Mouse (Mus musculus): ENCODE results near the gene Homer2. TPM values are rescaled to one million over a fixed set of nuclear protein-coding genes. Genes with fewer than 3 reads are reported as not detected.
A peak's percentile ranks its signal among the peaks of the same experiment; 100 is the strongest.

Homer2 gene
- polyA plus RNA-seq, 1 experiment from 2014 or later = 26.4 TPM

GRCm38 (mm10) chr7:81573821-81574220, 133.5 kb downstream of the Homer2 start:
- Histone ChIP-seq H3K9me3 (ENCODE audit: control insufficient read depth, low read length) (no peaks in the 10 kb centered on the region), H3K4me1 (ENCODE audit: control insufficient read depth, insufficient read depth, low read length) (peaks cover 18% of the 10 kb centered on the region), H3K27me3 (ENCODE audit: control insufficient read depth, insufficient read depth, low read length) (no peaks in the 10 kb centered on the region), H3K9ac (replicated peaks; ENCODE audit: low read depth, low read length) (no peak overlapping the region), H3K36me3 (ENCODE audit: control insufficient read depth, insufficient read depth, low read length) (peaks cover 6% of the 10 kb centered on the region; the same call in 1 of the 2 replicates), H3K4me2 (ENCODE audit: low read depth, low read length) (no peak overlapping the region), H3K27ac (ENCODE audit: low read depth, low read length) (no peak overlapping the region), H3K4me3 (ENCODE audit: low read depth, low read length) (no peak overlapping the region)
- WGBS = 93% methylated on average over 9 of the region's 9 CpGs
- ATAC-seq (ENCODE audit: low read depth) = no peak

GRCm38 (mm10) chr7:81573397-81573796, 133.9 kb downstream of the Homer2 start:
- H3K36me3 ChIP-seq (ENCODE audit: control insufficient read depth, insufficient read depth, low read length) = peaks cover 5% of the 10 kb centered on the region; the same call in 1 of the 2 replicates
- no peak overlapping the region for H3K9ac ChIP-seq (replicated peaks; ENCODE audit: low read depth, low read length)
- ATAC-seq (ENCODE audit: low read depth) = no peak
- 91% methylated on average over 6 of the region's 6 CpGs for WGBS
- H3K27ac ChIP-seq (ENCODE audit: low read depth, low read length) = no peak overlapping the region
- peaks cover 18% of the 10 kb centered on the region for H3K4me1 ChIP-seq (ENCODE audit: control insufficient read depth, insufficient read depth, low read length)
- H3K4me2 ChIP-seq (ENCODE audit: low read depth, low read length) = 0 out of 2 replicates have a peak overlapping the region, but pooled peaks have one; percentile 60
- no peaks in the 10 kb centered on the region for H3K27me3 ChIP-seq (ENCODE audit: control insufficient read depth, insufficient read depth, low read length)
- H3K9me3 ChIP-seq (ENCODE audit: control insufficient read depth, low read length) = no peaks in the 10 kb centered on the region
- no peak overlapping the region for H3K4me3 ChIP-seq (ENCODE audit: low read depth, low read length)

DNA sequence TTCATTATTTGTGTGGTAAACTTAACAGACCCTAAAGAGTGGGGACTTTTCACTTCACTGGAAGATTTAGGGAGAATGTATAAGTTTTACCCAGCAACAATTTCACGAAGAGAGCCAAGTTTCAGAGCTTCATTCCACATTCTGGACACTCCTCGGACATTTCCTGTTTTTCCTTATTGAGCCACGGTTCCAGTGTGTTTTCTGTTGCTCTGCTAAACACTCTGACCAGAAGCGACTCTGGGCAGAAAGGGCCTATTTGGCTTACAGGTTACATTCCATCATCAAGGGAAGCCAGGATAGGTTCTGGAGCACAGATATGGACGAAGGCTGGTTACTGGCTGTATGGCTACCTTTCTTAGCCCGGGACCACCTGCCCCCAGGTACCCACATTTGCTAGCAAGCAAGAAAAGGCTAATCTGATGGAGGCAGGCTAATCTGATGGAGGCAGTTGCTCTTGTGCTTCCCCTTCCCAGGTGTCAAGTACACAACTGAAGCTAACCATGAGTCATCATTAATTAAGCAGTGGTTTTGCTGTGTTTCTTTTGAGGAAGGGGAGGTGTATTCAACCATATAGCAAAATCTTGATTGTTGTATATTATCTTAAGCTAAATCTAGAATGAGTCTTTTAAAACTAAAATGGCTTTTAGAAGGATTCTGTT, 134.6 kb downstream of the Homer2 start:
- 69% methylated on average over 6 of the region's 6 CpGs for WGBS
- H3K4me1 ChIP-seq (ENCODE audit: control insufficient read depth, insufficient read depth, low read length) = peaks cover 18% of the 10 kb centered on the region
- no peaks in the 10 kb centered on the region for H3K27me3 ChIP-seq (ENCODE audit: control insufficient read depth, insufficient read depth, low read length)
- H3K4me3 ChIP-seq (ENCODE audit: low read depth, low read length) = peak overlapping the region; percentile 85; the same call in 1 of the 2 replicates
- ATAC-seq (ENCODE audit: low read depth) = no peak
- no peak overlapping the region for H3K9ac ChIP-seq (replicated peaks; ENCODE audit: low read depth, low read length)
- no peaks in the 10 kb centered on the region for H3K9me3 ChIP-seq (ENCODE audit: control insufficient read depth, low read length)
- no peaks in the 10 kb centered on the region for H3K36me3 ChIP-seq (ENCODE audit: control insufficient read depth, insufficient read depth, low read length)
- H3K27ac ChIP-seq (ENCODE audit: low read depth, low read length) = no peak overlapping the region
- peak overlapping the region; percentile 60 for H3K4me2 ChIP-seq (ENCODE audit: low read depth, low read length)

- 19% methylated on average over 15 of the region's 15 CpGs for WGBS
- no peaks in the 10 kb centered on the region for H3K27me3 ChIP-seq (ENCODE audit: control insufficient read depth, insufficient read depth, low read length)
- H3K4me1 ChIP-seq (ENCODE audit: control insufficient read depth, insufficient read depth, low read length) = peaks cover 18% of the 10 kb centered on the region
- H3K27ac ChIP-seq (ENCODE audit: low read depth, low read length) = peak overlapping the region; percentile 96
- H3K4me3 ChIP-seq (ENCODE audit: low read depth, low read length) = peak overlapping the region; percentile 85
- no peaks in the 10 kb centered on the region for H3K9me3 ChIP-seq (ENCODE audit: control insufficient read depth, low read length)
- peak overlapping the region; percentile 84 for H3K9ac ChIP-seq (replicated peaks; ENCODE audit: low read depth, low read length)
- no peaks in the 10 kb centered on the region for H3K36me3 ChIP-seq (ENCODE audit: control insufficient read depth, insufficient read depth, low read length)
- H3K4me2 ChIP-seq (ENCODE audit: low read depth, low read length) = peak overlapping the region; percentile 60
- no peak for ATAC-seq (ENCODE audit: low read depth)
These were observed 135.3 kb downstream of the Homer2 start for GRCm38 (mm10) chr7:81571941-81572441.

DNA sequence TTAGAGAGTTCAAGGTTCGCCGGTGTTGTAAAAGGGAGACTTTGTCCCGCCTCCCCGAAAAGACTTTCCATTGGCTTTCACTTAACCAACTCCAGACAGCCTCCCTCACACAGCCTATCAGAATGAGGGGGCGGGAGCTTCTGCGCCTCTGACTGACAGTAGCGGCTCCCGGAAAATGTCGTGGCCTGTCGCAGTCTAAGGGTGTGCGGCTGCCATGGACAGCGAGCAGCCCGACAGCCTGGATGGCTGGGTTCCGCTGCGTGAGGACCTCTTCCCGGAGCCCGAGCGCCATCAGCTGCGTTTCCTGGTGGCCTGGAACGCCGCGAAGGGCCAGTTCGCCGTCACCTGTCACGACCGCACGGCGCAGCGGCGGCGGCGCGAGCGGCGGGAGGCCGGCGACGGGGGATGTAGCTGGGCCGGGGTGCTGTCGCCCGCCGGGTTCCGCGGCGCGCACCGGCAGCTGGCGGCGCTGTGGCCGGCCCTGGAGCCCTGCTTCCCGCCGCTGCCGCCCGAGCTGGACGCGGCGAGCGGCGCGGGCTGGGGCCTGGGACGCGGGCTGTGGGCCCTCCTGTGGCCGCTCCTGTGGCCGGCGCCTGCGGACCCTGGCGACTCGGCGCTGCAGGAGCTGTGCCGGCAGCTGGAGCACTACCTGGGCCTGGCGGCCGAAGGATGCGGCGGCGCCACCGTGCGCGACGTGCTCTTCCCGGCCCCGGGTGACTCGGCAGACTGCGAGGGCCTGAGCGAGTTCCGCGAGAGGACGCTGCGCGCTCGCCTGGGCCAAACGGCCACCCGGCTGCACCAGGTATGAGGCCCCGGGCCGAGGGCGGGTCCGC, 136.0 kb downstream of the Homer2 start, which contains the start of gene Whamm:
TSS of gene Whamm (plus strand) at position 159 of the 833 bp plus-strand sequence.
- Histone ChIP-seq H3K9ac (replicated peaks; ENCODE audit: low read depth, low read length) (peak within 1 kb of the TSS; percentile 84), H3K36me3 (ENCODE audit: control insufficient read depth, insufficient read depth, low read length) (no peaks in the 10 kb centered on the region), H3K27me3 (ENCODE audit: control insufficient read depth, insufficient read depth, low read length) (no peaks in the 10 kb centered on the region), H3K9me3 (ENCODE audit: control insufficient read depth, low read length) (no peaks in the 10 kb centered on the region), H3K4me3 (ENCODE audit: low read depth, low read length) (peak within 1 kb of the TSS; percentile 85), H3K4me1 (ENCODE audit: control insufficient read depth, insufficient read depth, low read length) (peaks cover 18% of the 10 kb centered on the region), H3K4me2 (ENCODE audit: low read depth, low read length) (peak within 1 kb of the TSS; percentile 60), H3K27ac (ENCODE audit: low read depth, low read length) (peak within 1 kb of the TSS; percentile 96)
- WGBS = under 1% methylated on average over 79 of the region's 96 CpGs
- ATAC-seq (ENCODE audit: low read depth) = peak; percentile 99

DNA sequence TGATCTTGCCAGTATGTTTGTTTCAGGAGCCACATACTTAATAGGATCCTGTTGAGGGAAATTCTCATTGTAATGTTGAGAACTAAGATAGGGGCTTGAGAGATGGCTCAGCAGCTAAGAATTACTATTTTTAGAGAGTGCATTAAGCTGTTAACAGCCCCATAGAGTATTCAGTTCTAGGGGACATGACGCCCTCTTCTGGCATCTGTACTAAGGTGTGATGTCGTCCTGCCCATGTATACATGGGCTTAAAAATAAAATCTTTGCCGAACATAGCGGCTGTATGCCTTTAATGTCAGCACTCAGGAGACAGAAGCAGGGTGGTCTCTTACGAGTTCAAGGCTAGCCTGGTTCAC, 136.6 kb downstream of the Homer2 start:
- no peak overlapping the region for H3K27ac ChIP-seq (ENCODE audit: low read depth, low read length)
- 5% methylated on average over 5 of the region's 5 CpGs for WGBS

GRCm38 (mm10) chr7:81570271-81570670, 137.1 kb downstream of the Homer2 start:
- no peaks in the 10 kb centered on the region for H3K36me3 ChIP-seq (ENCODE audit: control insufficient read depth, insufficient read depth, low read length)
- peaks cover 18% of the 10 kb centered on the region for H3K4me1 ChIP-seq (ENCODE audit: control insufficient read depth, insufficient read depth, low read length)
- no peak for ATAC-seq (ENCODE audit: low read depth)
- 86% methylated on average over 3 of the region's 3 CpGs for WGBS
- H3K4me2 ChIP-seq (ENCODE audit: low read depth, low read length) = no peak overlapping the region
- H3K9ac ChIP-seq (replicated peaks; ENCODE audit: low read depth, low read length) = no peak overlapping the region
- H3K27me3 ChIP-seq (ENCODE audit: control insufficient read depth, insufficient read depth, low read length) = no peaks in the 10 kb centered on the region
- no peak overlapping the region for H3K27ac ChIP-seq (ENCODE audit: low read depth, low read length)
- no peaks in the 10 kb centered on the region for H3K9me3 ChIP-seq (ENCODE audit: control insufficient read depth, low read length)
- H3K4me3 ChIP-seq (ENCODE audit: low read depth, low read length) = no peak overlapping the region

More for the DNA sequence above, 136.6 kb downstream of the Homer2 start:
- Histone ChIP-seq H3K9me3 (ENCODE audit: control insufficient read depth, low read length) (no peaks in the 10 kb centered on the region), H3K9ac (replicated peaks; ENCODE audit: low read depth, low read length) (no peak overlapping the region), H3K4me3 (ENCODE audit: low read depth, low read length) (peak overlapping the region; percentile 85), H3K4me1 (ENCODE audit: control insufficient read depth, insufficient read depth, low read length) (peaks cover 18% of the 10 kb centered on the region), H3K27me3 (ENCODE audit: control insufficient read depth, insufficient read depth, low read length) (no peaks in the 10 kb centered on the region), H3K4me2 (ENCODE audit: low read depth, low read length) (no peak overlapping the region), H3K36me3 (ENCODE audit: control insufficient read depth, insufficient read depth, low read length) (no peaks in the 10 kb centered on the region)
- ATAC-seq (ENCODE audit: low read depth) = no peak; the same call in 1 of the 2 replicates

DNA sequence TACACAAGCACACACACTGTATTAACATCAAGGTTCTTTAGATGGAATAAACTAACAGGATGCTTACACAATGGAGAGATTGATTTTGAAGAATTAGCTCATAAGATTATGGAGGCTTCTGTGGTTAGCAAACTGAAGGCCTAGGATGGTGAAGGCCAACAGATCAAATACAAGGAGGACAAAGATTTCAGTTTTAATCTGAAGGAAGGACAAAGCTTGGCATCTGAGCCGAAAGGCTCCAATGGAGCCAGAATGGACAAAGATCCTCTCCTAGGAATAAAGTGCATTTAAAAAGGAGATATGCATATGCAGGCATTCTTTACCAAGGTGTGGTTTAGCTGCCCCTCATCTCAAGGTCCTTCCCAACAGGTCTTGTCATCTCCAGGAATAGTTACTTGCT, 137.5 kb downstream of the Homer2 start:
- WGBS = 100% methylated on average over 1 of the region's 1 CpGs
- Histone ChIP-seq H3K4me1 (ENCODE audit: control insufficient read depth, insufficient read depth, low read length) (peaks cover 18% of the 10 kb centered on the region), H3K4me2 (ENCODE audit: low read depth, low read length) (no peak overlapping the region), H3K27me3 (ENCODE audit: control insufficient read depth, insufficient read depth, low read length) (no peaks in the 10 kb centered on the region), H3K4me3 (ENCODE audit: low read depth, low read length) (no peak overlapping the region), H3K9me3 (ENCODE audit: control insufficient read depth, low read length) (no peaks in the 10 kb centered on the region), H3K27ac (ENCODE audit: low read depth, low read length) (no peak overlapping the region), H3K9ac (replicated peaks; ENCODE audit: low read depth, low read length) (no peak overlapping the region), H3K36me3 (ENCODE audit: control insufficient read depth, insufficient read depth, low read length) (no peaks in the 10 kb centered on the region)
- ATAC-seq (ENCODE audit: low read depth) = no peak

- ATAC-seq (ENCODE audit: low read depth) = no peak
- H3K4me1 ChIP-seq (ENCODE audit: control insufficient read depth, insufficient read depth, low read length) = peaks cover 5% of the 10 kb centered on the region
- no peak overlapping the region for H3K9ac ChIP-seq (replicated peaks; ENCODE audit: low read depth, low read length)
- no peak overlapping the region for H3K4me2 ChIP-seq (ENCODE audit: low read depth, low read length)
- H3K9me3 ChIP-seq (ENCODE audit: control insufficient read depth, low read length) = no peaks in the 10 kb centered on the region
- H3K4me3 ChIP-seq (ENCODE audit: low read depth, low read length) = no peak overlapping the region
- no peaks in the 10 kb centered on the region for H3K36me3 ChIP-seq (ENCODE audit: control insufficient read depth, insufficient read depth, low read length)
- no peak overlapping the region for H3K27ac ChIP-seq (ENCODE audit: low read depth, low read length)
- H3K27me3 ChIP-seq (ENCODE audit: control insufficient read depth, insufficient read depth, low read length) = no peaks in the 10 kb centered on the region
- 95% methylated on average over 5 of the region's 5 CpGs for WGBS
These were observed 139.9 kb downstream of the Homer2 start for GRCm38 (mm10) chr7:81567396-81567795.
